Mouse (Mus musculus): ENCODE results near the gene Nrarp.
A peak's percentile ranks its signal among the peaks of the same experiment; 100 is the strongest.

Nrarp gene

DNA sequence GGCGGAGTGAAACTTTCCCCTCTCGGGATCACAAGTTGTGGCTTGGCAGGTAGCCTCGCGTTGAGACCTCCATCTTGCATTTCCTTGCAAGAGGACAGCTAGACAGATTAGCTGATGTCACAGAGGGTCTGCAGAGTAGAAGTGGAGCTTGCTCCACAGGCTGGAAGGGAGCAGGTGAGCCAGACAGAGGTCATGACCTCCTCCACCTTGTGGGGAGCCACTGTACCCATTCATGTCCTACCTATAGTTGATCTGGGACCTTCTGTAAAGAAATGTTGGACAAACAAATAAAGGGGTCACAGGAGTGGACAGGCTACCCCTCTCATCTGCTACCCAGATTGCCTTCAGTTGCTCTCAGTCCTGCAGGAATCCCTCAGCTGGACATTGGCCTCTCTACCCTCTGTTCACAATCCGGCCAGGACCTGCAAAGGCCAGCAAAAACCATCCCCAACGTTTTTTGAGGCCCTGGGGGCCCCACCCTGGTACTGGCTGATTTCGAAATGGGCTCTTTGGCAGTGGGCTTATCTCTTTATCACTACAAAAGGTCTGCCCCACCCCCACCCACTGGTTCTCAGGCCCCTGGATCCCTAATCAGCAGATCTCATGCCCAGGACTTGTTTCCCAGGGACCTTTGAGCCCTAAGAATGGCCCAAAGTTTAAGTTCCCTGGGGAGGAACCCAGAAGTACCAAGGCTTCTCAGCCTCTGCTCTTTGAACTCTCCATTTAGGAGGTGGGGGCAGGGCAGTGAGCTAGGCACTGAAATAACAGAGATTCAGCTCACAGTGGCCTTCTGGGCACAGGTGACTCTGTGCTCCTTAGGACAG, 5.5 kb upstream of the Nrarp start:
- no peak for DNase-seq (ENCODE audit: low spot score in 2 of 2)

GRCm38 (mm10) chr2:25175690-25176078, 4.9 kb upstream of the Nrarp start:
- DNase-seq (ENCODE audit: low spot score in 2 of 2) = no peak

GRCm38 (mm10) chr2:25176573-25176972, 4.0 kb upstream of the Nrarp start:
- DNase-seq (ENCODE audit: low spot score in 2 of 2) = no peak

GRCm38 (mm10) chr2:25177076-25177475, 3.5 kb upstream of the Nrarp start:
- no peak for DNase-seq (ENCODE audit: low spot score in 2 of 2)

- no peak for DNase-seq (ENCODE audit: low spot score in 2 of 2)
These were observed 2.9 kb upstream of the Nrarp start for GRCm38 (mm10) chr2:25177685-25178084.

DNA sequence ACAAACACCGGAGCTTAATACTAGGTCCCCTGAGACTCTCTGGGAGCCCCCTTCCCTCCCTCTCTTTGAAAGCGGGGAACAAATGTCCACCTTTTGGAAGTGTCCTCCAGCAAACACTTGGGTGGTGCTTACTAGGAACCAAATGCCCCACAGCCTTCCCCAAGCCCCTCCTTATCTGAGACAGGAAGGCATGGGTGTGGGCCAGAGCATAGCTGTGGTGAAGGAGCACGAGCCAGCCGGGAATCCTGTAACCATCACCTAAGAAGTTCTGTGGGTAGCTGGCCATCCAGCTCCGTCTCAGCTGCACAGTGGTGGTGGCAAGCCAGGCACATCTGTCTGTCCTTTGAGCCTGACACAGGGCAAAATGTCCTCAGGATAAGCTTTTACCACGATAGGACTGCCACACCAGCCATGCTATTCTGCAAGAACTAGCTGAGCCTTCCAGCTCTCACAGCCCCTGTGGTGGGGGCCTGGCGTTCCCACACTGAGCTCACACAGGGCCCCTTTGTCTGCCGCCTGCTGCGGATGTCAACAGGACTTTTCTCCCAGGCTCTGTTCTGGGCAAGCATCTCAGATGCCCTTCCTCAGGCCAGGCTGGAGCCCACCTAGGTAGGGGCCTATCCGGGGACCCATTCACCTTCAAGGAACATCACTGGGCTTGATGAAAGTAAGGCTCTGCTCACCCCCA, 2.1 kb upstream of the Nrarp start:
- no peak for DNase-seq (ENCODE audit: low spot score in 2 of 2)

DNA sequence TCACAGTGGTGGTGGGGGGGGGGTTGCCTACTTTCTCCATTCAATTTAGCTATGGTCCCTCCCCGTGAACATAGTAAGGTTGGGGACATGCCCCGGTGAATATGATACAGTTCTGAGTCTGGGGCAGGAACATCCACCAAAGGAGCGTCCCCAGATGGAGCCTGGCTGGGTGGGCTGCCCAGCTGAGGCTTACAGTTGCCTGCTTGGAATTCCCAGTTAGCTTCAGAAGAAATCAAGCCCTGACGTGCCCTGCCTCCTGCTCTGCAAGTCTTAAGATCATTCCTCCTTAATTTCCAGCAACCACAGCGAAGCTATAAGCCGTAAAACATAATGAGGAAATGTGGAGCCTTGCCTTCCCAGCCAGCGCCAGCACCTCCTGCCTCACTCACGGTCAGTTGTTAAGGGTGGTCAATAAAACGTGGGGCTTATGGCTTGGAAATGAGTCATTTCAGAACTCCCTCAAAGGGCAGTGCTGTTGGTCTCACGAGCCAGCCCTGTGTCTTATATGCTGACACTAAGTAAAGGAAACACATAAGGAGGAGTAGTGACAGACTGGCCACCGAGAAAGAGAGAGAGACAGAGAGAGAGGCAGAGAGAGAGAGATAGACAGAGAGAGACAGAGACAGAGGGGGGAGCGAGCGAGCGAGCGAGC, 866 bp upstream of the Nrarp start:
- no peak for DNase-seq (ENCODE audit: low spot score in 2 of 2)

DNA sequence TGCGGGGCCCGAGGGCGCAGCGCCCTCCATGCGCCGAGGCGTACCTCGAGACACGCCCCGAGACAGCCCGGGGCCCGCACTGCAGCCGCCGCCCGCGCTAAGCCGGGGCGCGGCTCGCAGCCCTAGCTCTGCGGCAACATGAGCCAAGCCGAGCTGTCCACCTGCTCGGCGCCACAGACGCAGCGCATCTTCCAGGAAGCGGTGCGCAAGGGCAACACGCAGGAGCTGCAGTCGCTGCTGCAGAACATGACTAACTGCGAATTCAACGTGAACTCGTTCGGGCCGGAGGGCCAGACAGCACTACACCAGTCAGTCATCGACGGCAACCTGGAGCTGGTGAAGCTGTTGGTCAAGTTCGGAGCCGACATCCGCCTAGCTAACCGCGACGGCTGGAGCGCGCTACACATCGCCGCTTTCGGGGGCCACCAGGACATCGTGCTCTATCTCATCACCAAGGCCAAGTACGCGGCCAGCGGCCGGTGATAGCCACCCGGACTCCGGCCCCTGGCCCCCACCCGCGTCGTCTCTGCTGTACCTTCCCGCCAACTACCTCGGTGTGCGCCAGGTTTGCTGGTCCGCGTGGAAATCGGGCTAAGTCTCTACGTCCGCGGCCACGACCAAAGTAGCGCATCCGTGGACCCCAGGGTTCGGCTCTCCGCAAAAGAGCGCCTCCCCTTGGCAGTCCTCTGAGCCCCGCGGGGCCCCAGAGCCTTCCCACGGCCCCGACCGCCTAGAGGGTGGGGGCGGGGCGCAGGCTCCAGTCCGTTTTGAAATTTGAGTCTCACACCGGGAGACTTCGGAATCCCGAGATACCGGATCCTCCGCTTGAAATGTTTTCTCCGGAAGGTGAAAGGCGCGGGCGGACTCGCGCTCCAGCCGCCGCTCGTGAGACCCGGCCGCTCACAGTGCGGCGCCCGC, 674 bp downstream of the Nrarp start:
- peak; percentile 48 to 50 for DNase-seq (ENCODE audit: low spot score in 2 of 2)

GRCm38 (mm10) chr2:25181891-25182397, 1.4 kb downstream of the Nrarp start:
- DNase-seq (ENCODE audit: low spot score in 2 of 2) = no peak

DNA sequence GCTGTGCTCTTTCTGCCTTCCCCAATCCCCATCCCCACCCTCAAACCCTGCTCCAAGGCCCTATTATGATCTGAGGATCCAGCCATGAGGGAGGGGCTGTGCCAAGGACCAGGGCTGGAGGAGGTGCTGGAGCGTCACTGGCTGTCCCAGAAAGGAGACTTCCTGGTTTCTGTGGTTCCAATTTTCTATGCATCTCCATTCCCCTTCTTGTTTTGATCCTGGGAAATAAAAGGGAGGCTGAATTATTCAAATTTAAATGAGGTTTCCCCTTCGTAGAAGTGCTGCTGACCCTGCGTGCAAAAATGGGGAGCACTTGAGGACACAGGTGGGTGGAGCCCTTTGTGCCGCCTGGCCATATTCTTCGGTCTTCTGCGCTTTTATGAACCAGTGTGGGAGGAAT, 2.1 kb downstream of the Nrarp start:
- DNase-seq (ENCODE audit: low spot score in 2 of 2) = no peak

DNA sequence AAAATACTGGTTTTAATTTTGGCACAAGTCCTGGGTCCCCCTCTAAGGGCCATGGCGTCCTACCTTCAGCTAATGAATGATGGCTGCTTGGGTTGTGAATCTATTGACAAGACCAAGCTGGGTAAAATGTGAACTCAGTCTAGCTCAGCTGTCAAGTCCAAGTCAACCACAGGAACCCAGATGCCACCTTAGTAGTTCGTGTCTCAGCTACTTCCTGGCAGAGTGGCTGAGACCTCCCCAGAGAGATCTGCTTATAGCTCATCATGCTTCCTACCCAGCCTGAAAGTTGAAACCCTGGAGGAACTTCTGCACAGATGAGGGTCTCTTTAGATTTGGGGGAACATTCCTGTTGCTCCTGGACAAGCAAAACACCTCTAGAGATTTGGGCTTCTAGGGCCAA, 2.8 kb downstream of the Nrarp start:
- peak; percentile 62 to 64 for DNase-seq (ENCODE audit: low spot score in 2 of 2)

DNA sequence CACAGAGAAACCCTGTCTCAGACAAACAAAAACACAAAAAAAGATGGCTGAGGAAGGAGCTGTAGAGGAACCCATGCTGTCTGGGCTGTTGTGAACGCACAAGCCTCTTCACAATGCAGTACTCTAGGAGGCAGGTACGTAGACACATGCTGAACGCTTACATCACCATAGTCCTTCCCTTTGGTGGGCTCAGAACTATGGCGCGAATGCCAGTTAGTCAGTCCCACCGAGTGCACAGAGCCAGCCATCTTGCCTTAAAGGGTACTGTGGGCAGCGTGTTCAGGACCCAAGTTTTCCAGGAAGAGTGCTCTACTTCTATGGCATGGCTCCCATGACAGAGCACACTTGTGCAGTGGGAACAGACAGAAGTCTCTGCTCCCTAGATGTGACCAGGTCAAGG, 3.9 kb downstream of the Nrarp start:
- DNase-seq (ENCODE audit: low spot score in 2 of 2) = no peak

DNA sequence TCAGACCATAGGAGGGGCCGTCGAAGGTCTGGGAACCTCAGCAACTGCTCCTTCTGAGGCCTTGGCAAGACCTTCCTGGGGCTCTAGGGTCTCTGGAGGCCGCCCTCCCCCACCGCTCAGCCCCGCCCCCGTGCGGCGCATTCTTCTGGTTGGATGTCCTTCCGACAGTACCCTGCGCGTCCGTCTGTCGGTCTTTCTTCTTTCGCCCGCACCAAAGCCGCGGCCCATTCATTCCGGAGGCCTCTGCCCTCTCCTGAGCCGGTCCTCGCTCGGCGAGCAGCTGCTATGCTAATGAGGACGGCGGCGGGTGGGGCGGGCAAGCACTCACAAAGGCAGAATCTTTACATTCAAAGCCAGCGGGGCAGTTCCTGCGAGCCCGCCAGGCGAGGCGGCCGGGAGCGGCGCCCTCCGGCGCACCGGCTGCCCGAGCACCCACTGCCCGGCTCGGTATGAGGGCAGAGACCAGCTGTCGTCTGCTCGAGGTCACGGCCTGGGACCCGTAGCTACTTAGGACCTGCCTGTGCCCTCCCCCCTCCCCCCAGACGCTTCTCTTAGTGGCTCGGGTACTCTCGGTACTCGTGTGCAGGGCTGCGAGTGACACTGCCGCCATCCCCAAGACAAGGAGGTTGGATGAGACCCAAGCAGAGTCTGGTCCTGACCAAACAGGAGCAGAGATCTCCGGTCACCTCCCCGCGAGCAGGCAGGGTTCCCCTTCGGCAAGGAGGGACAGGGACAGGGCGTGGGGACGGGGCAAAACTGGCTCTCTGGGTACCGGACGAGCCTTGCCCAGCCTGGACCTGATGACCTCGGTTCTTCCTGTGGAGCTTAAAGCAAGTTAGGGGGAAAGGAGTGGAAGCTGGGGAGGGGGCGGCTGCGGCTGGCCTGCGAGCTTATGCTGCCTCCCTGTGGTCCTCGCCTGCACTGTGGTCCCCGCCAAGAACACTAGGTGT, 5.3 kb downstream of the Nrarp start:
- DNase-seq (ENCODE audit: low spot score in 2 of 2) = peak; percentile 57 to 64

DNA sequence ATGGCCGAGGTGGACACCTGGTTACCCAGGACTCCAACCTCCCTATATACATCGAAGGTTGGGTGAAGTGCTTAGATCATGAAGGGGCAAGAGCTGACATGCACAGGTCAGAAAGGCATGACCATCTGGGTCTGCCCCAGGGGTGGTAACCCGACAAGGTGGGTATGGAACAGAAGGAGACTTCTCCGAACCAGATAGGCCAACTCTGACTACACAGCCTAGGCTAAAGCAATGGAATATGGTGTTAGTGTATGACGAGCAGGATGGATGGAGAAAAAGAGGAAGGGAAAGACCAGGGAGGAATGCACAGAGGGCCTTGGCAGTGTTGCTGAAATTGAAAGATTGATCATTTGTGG, 6.0 kb downstream of the Nrarp start:
- DNase-seq (ENCODE audit: low spot score in 2 of 2) = no peak

DNA sequence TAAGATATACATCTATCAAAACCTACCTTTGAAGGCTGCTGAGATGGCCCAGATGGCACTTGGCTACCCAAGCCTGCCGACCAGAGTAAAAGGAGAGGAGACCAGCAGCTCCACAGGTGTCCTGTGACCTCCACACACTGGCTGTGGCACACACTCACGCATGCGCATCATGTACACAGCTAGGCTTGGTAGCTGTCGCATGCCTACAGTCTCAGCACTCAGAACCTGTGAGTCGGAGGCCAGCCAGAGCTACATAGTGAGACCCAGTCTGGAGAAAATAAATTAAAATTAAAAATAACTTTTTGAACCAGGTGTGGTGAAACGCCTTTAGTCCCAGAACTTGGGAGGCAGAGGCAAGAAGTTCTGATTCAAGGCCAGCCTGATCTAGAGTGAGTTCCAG, 7.3 kb downstream of the Nrarp start:
- no peak for DNase-seq (ENCODE audit: low spot score in 2 of 2)

GRCm38 (mm10) chr2:25193330-25193770, 12.8 kb downstream of the Nrarp start:
- DNase-seq (ENCODE audit: low spot score in 2 of 2) = peak; percentile 79 to 82

DNA sequence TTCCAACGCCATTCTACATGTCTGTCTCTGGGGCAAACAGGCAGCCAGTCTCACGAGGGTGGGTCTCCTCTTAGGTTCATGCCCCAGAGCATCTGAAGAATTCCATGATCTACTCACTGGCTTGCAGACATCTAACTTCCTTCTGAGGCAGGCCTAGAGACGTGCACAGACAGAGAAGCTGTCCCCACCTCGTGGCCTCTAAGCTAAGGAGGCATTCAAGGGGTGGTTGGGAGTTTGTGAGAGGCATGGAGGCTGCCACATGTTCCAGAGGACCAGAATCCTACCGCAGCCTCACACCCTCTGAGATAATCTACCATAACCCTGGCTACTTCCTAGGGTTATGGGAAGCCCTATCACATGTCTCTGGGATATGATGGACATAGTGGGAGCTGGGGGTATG, 13.4 kb downstream of the Nrarp start:
- DNase-seq (ENCODE audit: low spot score in 2 of 2) = no peak

GRCm38 (mm10) chr2:25194486-25195171, 14.1 kb downstream of the Nrarp start:
- peak; percentile 60 for DNase-seq (ENCODE audit: low spot score in 2 of 2)

DNA sequence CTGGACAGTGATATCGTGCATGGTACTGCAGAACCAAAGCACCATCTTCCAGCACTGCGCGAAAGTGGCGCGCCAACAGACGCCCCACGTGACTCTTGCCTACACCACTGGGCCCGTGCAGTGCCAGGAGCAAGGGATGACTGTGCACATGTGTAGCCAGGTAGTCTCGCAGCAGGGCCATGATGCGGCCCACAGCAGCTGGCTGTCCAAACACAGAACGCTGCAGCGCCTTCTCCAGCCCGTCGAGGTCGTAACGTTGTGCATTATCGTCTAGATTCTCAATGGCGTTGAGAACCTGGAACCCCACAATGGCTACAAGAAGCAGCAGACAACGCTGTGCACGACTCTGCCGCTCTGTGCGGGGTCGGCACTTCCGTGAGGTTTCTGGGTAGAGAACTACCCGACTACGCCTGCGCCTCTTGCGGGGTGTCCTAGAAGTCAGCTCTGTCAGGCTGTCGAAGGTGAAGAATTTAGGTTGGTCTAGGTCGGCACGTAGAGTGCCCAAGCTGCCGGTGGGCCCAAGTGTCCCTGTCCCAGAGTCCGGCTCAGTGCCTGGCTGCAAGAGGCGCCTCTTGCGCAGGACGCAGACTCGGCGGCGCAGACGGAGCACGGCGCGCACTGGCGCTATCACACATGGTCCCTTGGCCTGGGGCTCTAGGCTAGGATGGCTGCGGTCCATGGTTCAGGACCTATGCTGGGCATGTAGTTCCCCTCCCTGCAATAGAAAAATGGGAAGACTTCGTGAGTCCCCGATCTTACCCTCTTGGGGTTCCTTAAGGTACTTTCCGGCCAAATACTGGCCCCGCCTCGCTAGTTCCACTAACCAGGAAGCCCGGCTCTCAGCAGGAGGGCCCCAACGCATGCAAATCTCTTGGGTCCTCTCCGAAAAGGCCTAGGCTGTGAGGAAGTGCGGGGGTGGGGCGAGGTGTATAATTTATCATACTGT, 14.9 kb downstream of the Nrarp start:
- peak; percentile 96 to 97 for DNase-seq (ENCODE audit: low spot score in 2 of 2)

Measured in spleen, postnatal 36 days (tissue).